Mouse (Mus musculus) kidney, postnatal 0 days (tissue): ENCODE results near the gene Prdm9. TPM values are rescaled to one million over a fixed set of nuclear protein-coding genes. Genes with fewer than 3 reads are reported as not detected.

ENCODE experiments used
- ATAC-seq: fragments of 200-750 bp; cut with Nextera tagmentation; replicated peaks from 2 replicates; pipeline ENCODE4 v1.8.0; 2017; ENCODE audit warnings: low read depth, moderate number of reproducible peaks, moderate TSS enrichment, moderate library complexity; ENCODE audit not compliant: low FRiP score
- DNase-seq: peaks from one replicate; pipeline ENCODE4 v3.0.0-alpha.2; 2016; ENCODE audit warnings: low spot score
- H3K27ac ChIP-seq: fragments of 300-500 bp; sonication (generic); 2 replicates; pipeline ENCODE4 v1.5.1; 2014; ENCODE audit warnings: mild to moderate bottlenecking
- H3K27me3 ChIP-seq: fragments of 300-500 bp; sonication (generic); 2 replicates; pipeline ENCODE4 v1.6.1; 2014; ENCODE audit warnings: low read length, mixed read lengths; ENCODE audit not compliant: insufficient read depth
- H3K36me3 ChIP-seq: fragments of 300-500 bp; sonication (generic); 2 replicates; pipeline ENCODE4 v1.6.1; 2014; ENCODE audit warnings: low read length, mixed read lengths; ENCODE audit not compliant: insufficient read depth
- H3K4me1 ChIP-seq: fragments of 300-500 bp; sonication (generic); replicated peaks from 2 replicates; pipeline ENCODE4 v1.6.1; 2014; ENCODE audit warnings: antibody characterized with exemption, low read length, mixed read lengths; ENCODE audit not compliant: insufficient read depth
- H3K4me2 ChIP-seq: fragments of 300-500 bp; sonication (generic); 2 replicates; pipeline ENCODE4 v1.6.1; 2014; ENCODE audit warnings: mild to moderate bottlenecking, low read length, moderate library complexity, mixed read lengths
- H3K4me3 ChIP-seq: fragments of 300-500 bp; sonication (generic); replicated peaks from 2 replicates; pipeline ENCODE4 v1.5.1; 2014; ENCODE audit warnings: low read depth, low read length
- H3K9ac ChIP-seq: fragments of 300-500 bp; sonication (generic); 2 replicates; pipeline ENCODE4 v1.6.1; 2014; ENCODE audit warnings: low read depth, low read length
- H3K9me3 ChIP-seq: fragments of 300-500 bp; sonication (generic); replicated peaks from 2 replicates; pipeline ENCODE4 v1.6.1; 2016; ENCODE audit warnings: low read length, inconsistent platforms, mixed read lengths
- CTCF ChIP-seq: IDR thresholded peaks from 2 replicates; pipeline ENCODE4 v1.5.1; 2016; ENCODE audit warnings: antibody characterized with exemption, low read depth, mild to moderate bottlenecking, moderate library complexity
- WGBS: fragments of 180-500 bp; shearing (Covaris S2); extraction: QIAGEN DNeasy Blood & Tissue Kit; methylation state at CpG from one replicate; pipeline ENCODE4 v1.1.7; 2014; 5-methylcytosine and 5-hydroxymethylcytosine counted together
- polyA plus RNA-seq: library from polyadenylated mRNA; unstranded; fragments of >200 nt; fragmentation: Nextera tagmentation; extraction: Ambion mirVana; gene quantifications from 2 replicates; pipeline ENCODE4 v1.2.1, GENCODE M21; 2015

The Prdm9 gene
- polyA plus RNA-seq, 1 experiment from 2014 or later, result 1.8 TPM

- WGBS, result 89% methylated on average over 2 of the region's 2 CpGs
- Histone ChIP-seq H3K4me3 (no peak overlapping the region), H3K27me3 (no peaks in the 10 kb centered on the region), H3K27ac (no peak overlapping the region), H3K4me2 (no peak overlapping the region), H3K36me3 (no peaks in the 10 kb centered on the region), H3K9me3 (no peaks in the 10 kb centered on the region), H3K9ac (no peak overlapping the region), H3K4me1 (no peaks in the 10 kb centered on the region)
- no peak for TF ChIP-seq CTCF
- ATAC-seq (no peak), DNase-seq (no peak)
Measured at GRCm38 (mm10) chr17:15580072-15580447, 15.9 kb upstream of the Prdm9 start.

GRCm38 (mm10) chr17:15579410-15580071, 15.4 kb upstream of the Prdm9 start:
- H3K27ac ChIP-seq, result no peak overlapping the region
- no peak overlapping the region for H3K4me2 ChIP-seq
- no peaks in the 10 kb centered on the region for H3K9me3 ChIP-seq
- H3K4me3 ChIP-seq, result no peak overlapping the region
- no peaks in the 10 kb centered on the region for H3K27me3 ChIP-seq
- no peaks in the 10 kb centered on the region for H3K36me3 ChIP-seq
- WGBS, result 74% methylated on average over 7 of the region's 7 CpGs
- H3K4me1 ChIP-seq, result no peaks in the 10 kb centered on the region
- ATAC-seq (no peak), DNase-seq (no peak)
- no peak for TF ChIP-seq CTCF
- H3K9ac ChIP-seq, result no peak overlapping the region

DNA sequence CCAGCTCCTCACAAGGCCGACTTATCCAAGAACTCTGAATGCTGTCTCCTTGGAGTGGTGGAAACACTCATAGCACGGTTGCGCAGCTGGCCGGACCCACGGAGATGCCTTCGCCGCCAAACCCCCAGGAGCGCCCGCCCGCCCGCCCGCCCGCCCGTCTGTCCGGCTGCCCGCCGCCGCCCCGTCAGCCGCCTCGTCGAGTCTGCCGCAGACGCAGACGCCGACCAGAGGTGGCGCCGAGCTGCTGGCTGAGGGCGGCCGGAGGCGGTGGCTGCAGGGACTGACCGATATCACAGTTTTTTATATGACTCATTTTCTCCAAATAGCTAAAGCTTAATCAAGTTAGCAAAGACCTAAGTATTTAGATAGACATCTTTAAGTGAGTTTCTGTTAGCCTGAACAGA, 13.1 kb upstream of the Prdm9 start:
- H3K4me3 ChIP-seq, result peak overlapping the region; percentile 24
- H3K36me3 ChIP-seq, result no peaks in the 10 kb centered on the region
- under 1% methylated on average over 32 of the region's 32 CpGs for WGBS
- H3K9ac ChIP-seq, result no peak overlapping the region
- H3K27me3 ChIP-seq, result no peaks in the 10 kb centered on the region
- H3K4me1 ChIP-seq, result no peaks in the 10 kb centered on the region
- H3K9me3 ChIP-seq, result no peaks in the 10 kb centered on the region
- no peak overlapping the region for H3K27ac ChIP-seq
- H3K4me2 ChIP-seq, result peak overlapping the region; percentile 54
- 0 out of 2 replicates have a peak, but pooled peaks have one; percentile 63 for ATAC-seq
- peak; percentile 56 for DNase-seq
- TF ChIP-seq CTCF, result peak; percentile 25; the same call in 1 of the 2 replicates

DNA sequence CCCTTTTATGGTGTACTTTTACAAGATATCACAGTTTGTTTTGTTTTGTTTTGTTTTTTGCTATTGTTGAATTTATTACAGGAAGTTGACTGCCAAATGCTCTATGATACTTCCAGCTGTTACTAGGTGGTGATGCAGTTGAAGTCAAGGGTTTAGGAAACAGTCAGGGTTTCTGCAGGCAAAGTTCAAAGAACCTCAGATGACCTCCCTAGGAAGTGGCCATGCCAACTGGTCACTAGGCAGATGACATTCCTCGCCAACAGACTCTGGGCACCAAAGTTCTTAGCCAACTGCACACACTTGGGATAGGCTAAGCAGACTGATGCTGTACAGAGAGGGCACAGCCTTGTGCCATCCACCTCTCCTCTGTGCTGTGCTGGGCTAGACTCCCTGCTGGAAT, 10.9 kb upstream of the Prdm9 start:
- no peak overlapping the region for H3K9ac ChIP-seq
- H3K36me3 ChIP-seq, result no peaks in the 10 kb centered on the region
- 52% methylated on average over 1 of the region's 1 CpGs for WGBS
- no peaks in the 10 kb centered on the region for H3K4me1 ChIP-seq
- TF ChIP-seq CTCF, result no peak
- no peak overlapping the region for H3K4me2 ChIP-seq
- no peaks in the 10 kb centered on the region for H3K9me3 ChIP-seq
- no peaks in the 10 kb centered on the region for H3K27me3 ChIP-seq
- DNase-seq (peak; percentile 22), ATAC-seq (no peak)
- no peak overlapping the region for H3K27ac ChIP-seq
- no peak overlapping the region for H3K4me3 ChIP-seq

DNA sequence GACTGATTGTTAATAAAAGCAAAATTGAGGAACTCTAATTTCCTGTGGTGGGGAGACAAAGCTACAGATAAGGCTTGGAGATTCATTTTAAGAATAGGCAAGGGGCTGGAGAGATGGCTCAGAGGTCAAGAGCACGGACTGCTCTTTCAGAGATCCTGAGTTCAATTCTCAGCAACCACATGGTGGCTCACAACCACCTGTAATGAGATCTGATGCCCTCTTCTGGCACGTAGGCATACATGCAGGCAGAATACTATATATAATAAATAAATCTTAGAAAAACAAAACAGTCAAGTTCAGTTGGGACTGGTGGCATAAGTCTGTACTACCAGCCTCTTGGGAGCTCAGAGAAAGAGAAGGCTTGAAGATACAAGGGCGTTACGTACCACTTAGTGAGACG, 2.8 kb upstream of the Prdm9 start:
- H3K4me2 ChIP-seq, result no peak overlapping the region
- peaks cover 5% of the 10 kb centered on the region; the same call in 1 of the 2 replicates for H3K4me1 ChIP-seq
- peak; percentile 13; the same call in 1 of the 2 replicates for TF ChIP-seq CTCF
- WGBS, result 79% methylated on average over 5 of the region's 5 CpGs
- ATAC-seq, result no peak
- no peak overlapping the region for H3K27ac ChIP-seq
- H3K27me3 ChIP-seq, result no peaks in the 10 kb centered on the region
- H3K36me3 ChIP-seq, result no peaks in the 10 kb centered on the region
- H3K9ac ChIP-seq, result no peak overlapping the region
- DNase-seq, result no peak
- H3K9me3 ChIP-seq, result no peaks in the 10 kb centered on the region
- H3K4me3 ChIP-seq, result no peak overlapping the region

DNA sequence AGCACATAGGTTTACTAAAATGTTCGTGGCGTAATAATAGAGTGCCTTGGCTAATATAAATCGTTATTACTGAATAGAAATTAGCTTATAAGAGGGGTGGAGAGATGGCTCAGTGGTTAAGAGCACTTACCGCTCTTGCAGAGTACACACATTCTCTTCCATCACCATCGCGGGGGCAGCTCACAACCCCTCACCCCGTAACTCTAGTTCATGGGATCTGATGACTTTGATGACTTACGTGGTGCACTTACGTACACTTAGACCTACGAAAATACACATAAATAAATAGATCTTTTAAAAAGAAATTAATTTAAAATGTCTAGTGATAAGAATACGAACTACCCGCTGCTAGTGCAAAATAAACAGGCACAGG, 760 bp upstream of the Prdm9 start:
- Histone ChIP-seq H3K9me3 (no peaks in the 10 kb centered on the region), H3K4me2 (peak overlapping the region; percentile 73), H3K4me1 (peaks cover 5% of the 10 kb centered on the region; the same call in 1 of the 2 replicates), H3K4me3 (peak overlapping the region; percentile 62), H3K27ac (no peak overlapping the region), H3K9ac (peak overlapping the region; percentile 71; the same call in 1 of the 2 replicates), H3K27me3 (no peaks in the 10 kb centered on the region), H3K36me3 (no peaks in the 10 kb centered on the region)
- ATAC-seq, result no peak
- no peak for DNase-seq
- no peak for TF ChIP-seq CTCF
- WGBS, result 33% methylated on average over 12 of the region's 12 CpGs

DNA sequence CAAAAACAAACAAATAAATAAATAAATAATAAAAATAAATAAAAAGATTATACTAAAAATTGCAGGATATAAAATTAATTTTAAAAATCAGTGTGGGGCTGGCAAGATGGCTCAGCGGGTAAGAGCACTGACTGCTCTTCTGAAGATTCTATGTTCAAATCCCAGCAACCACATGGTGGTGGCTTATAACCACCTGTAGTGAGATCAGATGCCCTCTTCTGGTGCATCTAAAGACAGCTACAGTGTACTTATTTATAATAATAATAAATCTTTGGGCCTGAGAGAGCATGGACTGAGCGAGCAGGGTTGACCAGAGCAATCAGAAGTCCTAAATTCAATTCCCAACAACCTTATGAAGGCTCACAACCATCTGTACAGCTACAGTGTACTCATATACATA, 4.2 kb downstream of the Prdm9 start:
- Histone ChIP-seq H3K27ac (no peak overlapping the region), H3K4me1 (peaks cover 5% of the 10 kb centered on the region; the same call in 1 of the 2 replicates), H3K27me3 (no peaks in the 10 kb centered on the region), H3K4me2 (no peak overlapping the region), H3K9ac (no peak overlapping the region), H3K36me3 (no peaks in the 10 kb centered on the region), H3K9me3 (no peaks in the 10 kb centered on the region), H3K4me3 (no peak overlapping the region)
- ATAC-seq (no peak), DNase-seq (no peak)
- WGBS, result 87% methylated on average over 2 of the region's 2 CpGs
- no peak for TF ChIP-seq CTCF
